Mouse (Mus musculus): ENCODE measurements around the gene Lgi4. TPM values are rescaled to one million over a fixed set of nuclear protein-coding genes. Genes with fewer than 3 reads are reported as not detected.

Lgi4 gene
- polyA plus RNA-seq, 1 experiment from 2014 or later: 2.1 TPM

- peak within 1 kb of the TSS; percentile 21; the same call in 1 of the 2 replicates for H3K4me2 ChIP-seq (replicated peaks)
- ATAC-seq (ENCODE audit: low FRiP score): no peak
Measured at GRCm38 (mm10) chr7:31115182-31115581, 56.0 kb downstream of the Lgi4 start, which contains the start of gene Hpn. Gene Hpn (minus strand): TSS chr7:31115290.

GRCm38 (mm10) chr7:31115587-31116043, 56.5 kb downstream of the Lgi4 start:
- no peak overlapping the region for H3K9ac ChIP-seq
- H3K27ac ChIP-seq: no peak overlapping the region
- no peak overlapping the region for H3K4me2 ChIP-seq (replicated peaks)
- H3K4me3 ChIP-seq: no peak overlapping the region
- no peaks in the 10 kb centered on the region for H3K9me3 ChIP-seq (replicated peaks)
- H3K4me1 ChIP-seq: peaks cover 11% of the 10 kb centered on the region
- ATAC-seq (ENCODE audit: low FRiP score): no peak
- 29% methylated on average over 17 of the region's 17 CpGs for WGBS
- H3K36me3 ChIP-seq: no peaks in the 10 kb centered on the region
- peaks cover 7% of the 10 kb centered on the region; the same call in 1 of the 2 replicates for H3K27me3 ChIP-seq

More at GRCm38 (mm10) chr7:31115182-31115581, 56.0 kb downstream of the Lgi4 start, which contains the start of gene Hpn:
- Histone ChIP-seq H3K36me3 (no peaks in the 10 kb centered on the region), H3K4me1 (peaks cover 11% of the 10 kb centered on the region), H3K27ac (no peak within 1 kb of the TSS), H3K4me3 (no peak within 1 kb of the TSS), H3K27me3 (peaks cover 7% of the 10 kb centered on the region; the same call in 1 of the 2 replicates), H3K9ac (no peak within 1 kb of the TSS), H3K9me3 (replicated peaks) (no peaks in the 10 kb centered on the region)
- 24% methylated on average over 14 of the region's 15 CpGs for WGBS

- H3K4me1 ChIP-seq: peaks cover 9% of the 10 kb centered on the region
- H3K4me3 ChIP-seq: no peak overlapping the region
- H3K9me3 ChIP-seq (replicated peaks): no peaks in the 10 kb centered on the region
- peak; percentile 26; the same call in 1 of the 2 replicates for ATAC-seq (ENCODE audit: low FRiP score)
- H3K36me3 ChIP-seq: no peaks in the 10 kb centered on the region
- no peak overlapping the region for H3K9ac ChIP-seq
- 39% methylated on average over 13 of the region's 16 CpGs for WGBS
- H3K4me2 ChIP-seq (replicated peaks): no peak overlapping the region
- no peak overlapping the region for H3K27ac ChIP-seq
- peaks cover 7% of the 10 kb centered on the region; the same call in 1 of the 2 replicates for H3K27me3 ChIP-seq
Measured at GRCm38 (mm10) chr7:31116721-31117145, 57.6 kb downstream of the Lgi4 start.

GRCm38 (mm10) chr7:31117465-31117864, 58.3 kb downstream of the Lgi4 start:
- Histone ChIP-seq H3K4me2 (replicated peaks) (no peak overlapping the region), H3K4me3 (no peak overlapping the region), H3K4me1 (peaks cover 9% of the 10 kb centered on the region), H3K9me3 (replicated peaks) (no peaks in the 10 kb centered on the region), H3K27ac (no peak overlapping the region), H3K9ac (no peak overlapping the region), H3K27me3 (peaks cover 7% of the 10 kb centered on the region; the same call in 1 of the 2 replicates), H3K36me3 (no peaks in the 10 kb centered on the region)
- ATAC-seq (ENCODE audit: low FRiP score): no peak
- 83% methylated on average over 11 of the region's 11 CpGs for WGBS

GRCm38 (mm10) chr7:31118486-31118885, 59.3 kb downstream of the Lgi4 start:
- no peak for ATAC-seq (ENCODE audit: low FRiP score)
- 82% methylated on average over 7 of the region's 7 CpGs for WGBS

GRCm38 (mm10) chr7:31119556-31119955, 60.4 kb downstream of the Lgi4 start:
- no peak for ATAC-seq (ENCODE audit: low FRiP score)

More at GRCm38 (mm10) chr7:31118486-31118885, 59.3 kb downstream of the Lgi4 start:
- Histone ChIP-seq H3K4me1 (peaks cover 9% of the 10 kb centered on the region), H3K9ac (no peak overlapping the region), H3K27me3 (peaks cover 7% of the 10 kb centered on the region; the same call in 1 of the 2 replicates), H3K4me3 (no peak overlapping the region), H3K4me2 (replicated peaks) (no peak overlapping the region), H3K27ac (no peak overlapping the region), H3K36me3 (no peaks in the 10 kb centered on the region), H3K9me3 (replicated peaks) (no peaks in the 10 kb centered on the region)

More at GRCm38 (mm10) chr7:31119556-31119955, 60.4 kb downstream of the Lgi4 start:
- no peak overlapping the region for H3K4me3 ChIP-seq
- no peak overlapping the region for H3K4me2 ChIP-seq (replicated peaks)
- WGBS: 76% methylated on average over 5 of the region's 5 CpGs
- H3K27ac ChIP-seq: no peak overlapping the region
- peaks cover 9% of the 10 kb centered on the region for H3K4me1 ChIP-seq
- H3K9ac ChIP-seq: no peak overlapping the region
- peaks cover 10% of the 10 kb centered on the region for H3K27me3 ChIP-seq
- no peaks in the 10 kb centered on the region for H3K36me3 ChIP-seq
- no peaks in the 10 kb centered on the region for H3K9me3 ChIP-seq (replicated peaks)

Small RNA genes within 50 kb of the gene (microRNA-seq; reads per million reads assigned to microRNA genes)
- not detected for gene Mir7050

Other genes with a start within 250 kb of the Lgi4 start
- not detected in 2 replicates for gene Ffar2, start 235.6 kb upstream of the Lgi4 start, polyA plus RNA-seq (2016; fragmentation: Nextera tagmentation; extraction: Ambion mirVana)
- not detected in 2 replicates for gene Ffar3, start 203.2 kb upstream of the Lgi4 start, polyA plus RNA-seq (2016; fragmentation: Nextera tagmentation; extraction: Ambion mirVana)
- gene Ffar1, start 197.8 kb upstream of the Lgi4 start, polyA plus RNA-seq (2016; fragmentation: Nextera tagmentation; extraction: Ambion mirVana): not detected in 2 replicates
- gene Cd22, start 179.0 kb upstream of the Lgi4 start, polyA plus RNA-seq (2016; fragmentation: Nextera tagmentation; extraction: Ambion mirVana): not detected in 2 replicates
- 0.56 and 0.61 TPM in 2 replicates for gene Mag, start 144.5 kb upstream of the Lgi4 start, polyA plus RNA-seq (2016; fragmentation: Nextera tagmentation; extraction: Ambion mirVana)
- gene Hamp2, start 134.7 kb upstream of the Lgi4 start, polyA plus RNA-seq (2016; fragmentation: Nextera tagmentation; extraction: Ambion mirVana): not detected in 2 replicates
- gene Hamp, start 115.3 kb upstream of the Lgi4 start, polyA plus RNA-seq (2016; fragmentation: Nextera tagmentation; extraction: Ambion mirVana): not detected in 2 replicates
- 29.7 and 32.7 TPM in 2 replicates for gene Usf2, start 102.5 kb upstream of the Lgi4 start, polyA plus RNA-seq (2016; fragmentation: Nextera tagmentation; extraction: Ambion mirVana)
- 16.6 and 20.2 TPM in 2 replicates for gene Lsr, start 85.9 kb upstream of the Lgi4 start, polyA plus RNA-seq (2016; fragmentation: Nextera tagmentation; extraction: Ambion mirVana)
- 0.89 and 1.4 TPM in 2 replicates for gene Fam187b, start 85.6 kb upstream of the Lgi4 start, polyA plus RNA-seq (2016; fragmentation: Nextera tagmentation; extraction: Ambion mirVana)
- 9.6 and 10.4 TPM in 2 replicates for gene Fxyd5, start 16.9 kb upstream of the Lgi4 start, polyA plus RNA-seq (2016; fragmentation: Nextera tagmentation; extraction: Ambion mirVana)
- gene Fxyd7, start 7.9 kb upstream of the Lgi4 start, polyA plus RNA-seq (2016; fragmentation: Nextera tagmentation; extraction: Ambion mirVana): 26.3 and 29.8 TPM in 2 replicates
- gene Fxyd1, start 2.1 kb upstream of the Lgi4 start, polyA plus RNA-seq (2016; fragmentation: Nextera tagmentation; extraction: Ambion mirVana): 25.3 and 34.7 TPM in 2 replicates
- gene Fxyd3, start 17.4 kb downstream of the Lgi4 start, polyA plus RNA-seq (2016; fragmentation: Nextera tagmentation; extraction: Ambion mirVana): 5.5 and 12.3 TPM in 2 replicates
- 2.3 and 2.7 TPM in 2 replicates for gene Hpn, start 55.9 kb downstream of the Lgi4 start, polyA plus RNA-seq (2016; fragmentation: Nextera tagmentation; extraction: Ambion mirVana)
- 2.7 and 3.8 TPM in 2 replicates for gene Scn1b, start 67.7 kb downstream of the Lgi4 start, polyA plus RNA-seq (2016; fragmentation: Nextera tagmentation; extraction: Ambion mirVana)
- gene Gramd1a, start 96.6 kb downstream of the Lgi4 start, polyA plus RNA-seq (2016; fragmentation: Nextera tagmentation; extraction: Ambion mirVana): 185 and 202 TPM in 2 replicates
- gene Scgb2b2, start 231.2 kb downstream of the Lgi4 start, polyA plus RNA-seq (2016; fragmentation: Nextera tagmentation; extraction: Ambion mirVana): not detected in 2 replicates
- not detected in 2 replicates for gene Scgb1b2, start 232.5 kb downstream of the Lgi4 start, polyA plus RNA-seq (2016; fragmentation: Nextera tagmentation; extraction: Ambion mirVana)

Measured in hindbrain, embryonic 12.5 days (tissue).